Mouse (Mus musculus): ENCODE results near the gene Cybrd1. TPM values are rescaled to one million over a fixed set of nuclear protein-coding genes. Genes with fewer than 3 reads are reported as not detected.

The Cybrd1 gene
- 0.52 and 0.86 TPM in 2 replicates for polyA plus RNA-seq (2015; fragmentation: Nextera tagmentation; extraction: Ambion mirVana)

GRCm38 (mm10) chr2:71117797-71118708 lies at the start of gene Cybrd1:
Cybrd1 (plus strand) TSS chr2:71117923.
- peak within 1 kb of the TSS; percentile 78 for H3K4me2 ChIP-seq (replicated peaks)
- peaks cover 18% of the 10 kb centered on the region for H3K4me1 ChIP-seq (replicated peaks)
- ATAC-seq, result 0 out of 2 replicates have a peak, but pooled peaks have one; percentile 24
- peaks cover 34% of the 10 kb centered on the region for H3K27me3 ChIP-seq
- 3% methylated on average over 60 of the region's 60 CpGs for WGBS
- no peaks in the 10 kb centered on the region for H3K9me3 ChIP-seq
- peak within 1 kb of the TSS; percentile 60 for H3K9ac ChIP-seq (replicated peaks)
- no peaks in the 10 kb centered on the region for H3K36me3 ChIP-seq
- peak within 1 kb of the TSS; percentile 44 for H3K4me3 ChIP-seq (replicated peaks)
- H3K27ac ChIP-seq, result no peak within 1 kb of the TSS

GRCm38 (mm10) chr2:71071601-71072000 lies 46.1 kb upstream of the Cybrd1 start:
- no peak overlapping the region for H3K9ac ChIP-seq (replicated peaks)
- H3K9me3 ChIP-seq, result no peaks in the 10 kb centered on the region
- ATAC-seq, result no peak
- H3K36me3 ChIP-seq, result 0 out of 2 replicates have a peak, but pooled peaks cover 10% of the 10 kb centered on the region
- no peaks in the 10 kb centered on the region for H3K27me3 ChIP-seq
- H3K4me1 ChIP-seq (replicated peaks), result no peaks in the 10 kb centered on the region
- no peak overlapping the region for H3K4me3 ChIP-seq (replicated peaks)
- H3K4me2 ChIP-seq (replicated peaks), result no peak overlapping the region
- 98% methylated on average over 4 of the region's 4 CpGs for WGBS
- H3K27ac ChIP-seq, result no peak overlapping the region

- no peak for ATAC-seq
- Histone ChIP-seq H3K4me2 (replicated peaks) (no peak overlapping the region), H3K9ac (replicated peaks) (no peak overlapping the region), H3K27ac (no peak overlapping the region), H3K4me3 (replicated peaks) (no peak overlapping the region), H3K27me3 (no peaks in the 10 kb centered on the region), H3K9me3 (no peaks in the 10 kb centered on the region), H3K36me3 (0 out of 2 replicates have a peak, but pooled peaks cover 11% of the 10 kb centered on the region), H3K4me1 (replicated peaks) (no peaks in the 10 kb centered on the region)
- WGBS, result 86% methylated on average over 3 of the region's 3 CpGs
Observed at GRCm38 (mm10) chr2:71073330-71073729, 44.4 kb upstream of the Cybrd1 start.

- no peak overlapping the region for H3K27ac ChIP-seq
- no peaks in the 10 kb centered on the region for H3K27me3 ChIP-seq
- no peaks in the 10 kb centered on the region for H3K4me1 ChIP-seq (replicated peaks)
- WGBS, result 93% methylated on average over 3 of the region's 3 CpGs
- no peak for ATAC-seq
- no peak overlapping the region for H3K9ac ChIP-seq (replicated peaks)
- H3K9me3 ChIP-seq, result no peaks in the 10 kb centered on the region
- no peak overlapping the region for H3K4me3 ChIP-seq (replicated peaks)
- 0 out of 2 replicates have a peak, but pooled peaks cover 12% of the 10 kb centered on the region for H3K36me3 ChIP-seq
- no peak overlapping the region for H3K4me2 ChIP-seq (replicated peaks)
Observed at GRCm38 (mm10) chr2:71073828-71074227, 43.9 kb upstream of the Cybrd1 start.

GRCm38 (mm10) chr2:71082416-71082815 lies 35.3 kb upstream of the Cybrd1 start:
- no peak overlapping the region for H3K9ac ChIP-seq (replicated peaks)
- H3K27ac ChIP-seq, result no peak overlapping the region
- no peaks in the 10 kb centered on the region for H3K4me1 ChIP-seq (replicated peaks)
- H3K4me3 ChIP-seq (replicated peaks), result no peak overlapping the region
- WGBS, result 87% methylated on average over 7 of the region's 7 CpGs
- no peaks in the 10 kb centered on the region for H3K9me3 ChIP-seq
- ATAC-seq, result no peak
- no peak overlapping the region for H3K4me2 ChIP-seq (replicated peaks)
- peaks cover 48% of the 10 kb centered on the region for H3K36me3 ChIP-seq
- H3K27me3 ChIP-seq, result no peaks in the 10 kb centered on the region

GRCm38 (mm10) chr2:71083454-71084193 lies 34.1 kb upstream of the Cybrd1 start:
- H3K36me3 ChIP-seq, result peaks cover 58% of the 10 kb centered on the region
- 94% methylated on average over 6 of the region's 6 CpGs for WGBS
- H3K27ac ChIP-seq, result no peak overlapping the region
- H3K9me3 ChIP-seq, result no peaks in the 10 kb centered on the region
- ATAC-seq, result no peak
- H3K4me3 ChIP-seq (replicated peaks), result no peak overlapping the region
- H3K27me3 ChIP-seq, result no peaks in the 10 kb centered on the region
- H3K4me1 ChIP-seq (replicated peaks), result no peaks in the 10 kb centered on the region
- no peak overlapping the region for H3K4me2 ChIP-seq (replicated peaks)
- H3K9ac ChIP-seq (replicated peaks), result no peak overlapping the region

GRCm38 (mm10) chr2:71089766-71090165 lies 28.0 kb upstream of the Cybrd1 start:
- Histone ChIP-seq H3K4me2 (replicated peaks) (no peak overlapping the region), H3K27me3 (no peaks in the 10 kb centered on the region), H3K4me1 (replicated peaks) (no peaks in the 10 kb centered on the region), H3K9ac (replicated peaks) (no peak overlapping the region), H3K4me3 (replicated peaks) (no peak overlapping the region), H3K9me3 (no peaks in the 10 kb centered on the region), H3K36me3 (peaks cover 41% of the 10 kb centered on the region), H3K27ac (no peak overlapping the region)
- WGBS, result 85% methylated on average over 3 of the region's 3 CpGs
- no peak for ATAC-seq

DNA sequence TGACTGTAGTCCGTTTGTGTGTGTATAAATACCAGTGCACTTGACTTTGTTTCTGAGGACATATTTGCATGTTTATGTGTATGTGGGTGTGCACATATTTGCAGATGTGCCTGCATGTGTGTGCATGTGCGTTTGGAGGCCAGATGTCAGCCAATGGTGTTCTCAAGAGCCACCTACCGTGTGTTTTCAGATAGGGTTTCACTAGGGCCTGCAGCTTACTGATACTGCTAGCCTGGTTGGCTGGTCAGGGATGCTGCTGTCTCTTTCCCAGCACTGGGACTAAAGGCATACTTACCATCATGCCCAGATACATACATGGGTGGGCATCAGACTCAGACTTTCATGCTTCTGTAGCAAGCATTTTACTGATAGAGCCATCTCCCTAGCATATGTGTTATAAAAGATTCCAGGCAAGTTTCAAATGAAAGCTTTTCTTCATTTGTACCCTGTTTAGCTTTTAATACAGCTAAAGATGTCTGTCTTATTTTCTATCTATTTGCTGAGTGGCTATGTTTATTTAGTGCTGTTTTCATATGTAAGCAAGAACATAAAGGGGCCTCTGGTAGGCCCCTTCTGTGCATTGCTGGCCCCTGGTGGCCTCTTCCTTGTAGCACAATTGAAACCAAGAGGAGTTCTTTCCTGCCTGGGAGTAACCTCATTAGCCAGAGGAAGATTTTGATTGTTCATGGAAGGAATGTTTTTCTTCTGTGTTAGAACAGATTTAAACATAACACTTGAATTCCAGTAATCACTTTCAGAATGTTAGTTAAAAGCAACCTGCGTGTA lies 26.9 kb upstream of the Cybrd1 start:
- Histone ChIP-seq H3K4me2 (replicated peaks) (no peak overlapping the region), H3K9me3 (no peaks in the 10 kb centered on the region), H3K4me3 (replicated peaks) (no peak overlapping the region), H3K36me3 (peaks cover 41% of the 10 kb centered on the region), H3K4me1 (replicated peaks) (no peaks in the 10 kb centered on the region), H3K27me3 (no peaks in the 10 kb centered on the region), H3K27ac (no peak overlapping the region), H3K9ac (replicated peaks) (no peak overlapping the region)
- no peak for ATAC-seq
- 91% methylated on average over 4 of the region's 4 CpGs for WGBS

DNA sequence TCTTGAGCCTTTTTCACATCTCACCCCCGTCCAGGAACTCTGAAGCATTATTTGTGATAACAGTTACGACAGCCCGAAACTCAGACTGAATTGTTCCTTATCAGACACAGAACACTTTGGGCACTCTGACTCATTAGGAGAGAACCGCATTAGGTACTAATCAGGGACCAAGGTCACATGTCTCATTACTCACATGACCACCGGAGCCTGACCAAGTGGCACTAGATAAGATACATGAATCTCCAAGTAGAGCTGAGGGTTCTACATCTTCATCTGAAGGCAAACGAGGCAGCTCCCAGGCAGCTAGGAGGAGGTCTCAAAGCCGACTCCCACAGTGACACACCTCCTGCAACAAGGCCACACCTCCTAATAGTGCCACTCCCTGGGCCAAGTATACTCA lies 21.6 kb upstream of the Cybrd1 start:
- ATAC-seq, result no peak
- 83% methylated on average over 7 of the region's 7 CpGs for WGBS
- Histone ChIP-seq H3K27me3 (no peaks in the 10 kb centered on the region), H3K4me3 (replicated peaks) (no peak overlapping the region), H3K27ac (no peak overlapping the region), H3K4me1 (replicated peaks) (no peaks in the 10 kb centered on the region), H3K9ac (replicated peaks) (no peak overlapping the region), H3K9me3 (no peaks in the 10 kb centered on the region), H3K36me3 (peaks cover 29% of the 10 kb centered on the region), H3K4me2 (replicated peaks) (no peak overlapping the region)

DNA sequence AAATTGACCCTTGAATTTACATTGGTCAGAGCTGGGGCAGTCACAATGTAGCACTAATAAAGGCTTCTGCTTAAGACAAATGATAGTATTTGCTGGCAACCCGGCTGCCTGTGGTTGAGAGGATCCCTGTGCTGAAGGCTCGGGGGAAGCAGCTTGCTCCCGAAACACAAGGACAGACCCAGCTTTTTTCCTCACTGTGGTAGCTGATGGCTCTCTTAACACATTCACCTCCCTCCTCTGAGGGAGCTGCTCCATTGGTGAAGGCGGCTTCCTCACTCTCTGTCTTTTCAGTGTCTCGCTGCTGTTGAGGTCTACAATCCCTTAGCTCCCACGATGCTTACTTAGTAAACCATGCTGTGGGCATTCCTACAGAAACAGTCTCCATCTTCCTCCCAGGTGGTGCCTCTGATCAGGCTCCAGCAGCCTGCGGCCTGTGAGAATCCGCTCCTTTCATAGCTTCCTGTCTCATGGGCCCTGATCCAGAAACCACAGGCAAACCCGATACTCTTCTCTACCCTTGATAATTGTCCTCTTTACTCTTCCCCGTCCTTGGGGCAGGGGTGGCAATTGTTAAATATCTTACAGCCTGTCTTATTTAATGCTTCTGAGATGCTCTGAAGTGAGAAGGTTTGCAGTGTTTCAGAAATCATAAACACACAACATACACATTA lies 15.0 kb upstream of the Cybrd1 start:
- peaks cover 19% of the 10 kb centered on the region for H3K36me3 ChIP-seq
- ATAC-seq, result no peak
- no peaks in the 10 kb centered on the region for H3K27me3 ChIP-seq
- no peaks in the 10 kb centered on the region for H3K9me3 ChIP-seq
- no peak overlapping the region for H3K27ac ChIP-seq
- H3K4me3 ChIP-seq (replicated peaks), result no peak overlapping the region
- H3K4me2 ChIP-seq (replicated peaks), result no peak overlapping the region
- H3K4me1 ChIP-seq (replicated peaks), result no peaks in the 10 kb centered on the region
- no peak overlapping the region for H3K9ac ChIP-seq (replicated peaks)
- 89% methylated on average over 10 of the region's 10 CpGs for WGBS

- H3K4me2 ChIP-seq (replicated peaks), result no peak overlapping the region
- H3K4me3 ChIP-seq (replicated peaks), result no peak overlapping the region
- no peak for ATAC-seq
- no peaks in the 10 kb centered on the region for H3K4me1 ChIP-seq (replicated peaks)
- H3K27me3 ChIP-seq, result no peaks in the 10 kb centered on the region
- no peaks in the 10 kb centered on the region for H3K9me3 ChIP-seq
- no peak overlapping the region for H3K9ac ChIP-seq (replicated peaks)
- peaks cover 19% of the 10 kb centered on the region for H3K36me3 ChIP-seq
- H3K27ac ChIP-seq, result no peak overlapping the region
- 93% methylated on average over 4 of the region's 4 CpGs for WGBS
Observed at GRCm38 (mm10) chr2:71103292-71103680, 14.4 kb upstream of the Cybrd1 start.
